Mouse (Mus musculus): Measurements from ENCODE around the gene Prss29. TPM values are rescaled to one million over a fixed set of nuclear protein-coding genes. Genes with fewer than 3 reads are reported as not detected.

Gene Prss29
- polyA plus RNA-seq, 1 experiment, result 2.7 TPM

GRCm38 (mm10) chr17:25293495-25293894 lies 25.0 kb upstream of the Prss29 start:
- WGBS, result 68% methylated on average over 5 of the region's 5 CpGs
- TF ChIP-seq CTCF (IDR thresholded peaks at IDR 0.05; ENCODE audit: borderline replicate concordance, control insufficient read depth, extremely low read depth, insufficient read depth, low read length, poor library complexity) (no peak), POLR2A (IDR thresholded peaks at IDR 0.05; ENCODE audit: control insufficient read depth, extremely low read depth, insufficient read depth, low read length, poor library complexity) (no peak)
- H3K36me3 ChIP-seq (ENCODE audit: control insufficient read depth, insufficient read depth, low read length), result no peaks in the 10 kb centered on the region
- H3K4me3 ChIP-seq (ENCODE audit: control insufficient read depth, insufficient read depth, low read length), result no peak overlapping the region
- no peaks in the 10 kb centered on the region for H3K27me3 ChIP-seq (ENCODE audit: control insufficient read depth, insufficient read depth, low read length)
- H3K4me1 ChIP-seq (replicated peaks; ENCODE audit: control insufficient read depth, insufficient read depth, low read length), result no peaks in the 10 kb centered on the region
- no peak overlapping the region for H3K27ac ChIP-seq (ENCODE audit: control insufficient read depth, insufficient read depth, low read length)
- no peak for DNase-seq

- TF ChIP-seq CTCF (IDR thresholded peaks at IDR 0.05; ENCODE audit: borderline replicate concordance, control insufficient read depth, extremely low read depth, insufficient read depth, low read length, poor library complexity) (no peak), POLR2A (IDR thresholded peaks at IDR 0.05; ENCODE audit: control insufficient read depth, extremely low read depth, insufficient read depth, low read length, poor library complexity) (no peak)
- Histone ChIP-seq H3K27me3 (ENCODE audit: control insufficient read depth, insufficient read depth, low read length) (no peaks in the 10 kb centered on the region), H3K36me3 (ENCODE audit: control insufficient read depth, insufficient read depth, low read length) (no peaks in the 10 kb centered on the region), H3K27ac (ENCODE audit: control insufficient read depth, insufficient read depth, low read length) (no peak overlapping the region), H3K4me3 (ENCODE audit: control insufficient read depth, insufficient read depth, low read length) (no peak overlapping the region), H3K4me1 (replicated peaks; ENCODE audit: control insufficient read depth, insufficient read depth, low read length) (no peaks in the 10 kb centered on the region)
- WGBS, result 82% methylated on average over 1 of the region's 1 CpGs
- DNase-seq, result no peak
These were observed 24.3 kb upstream of the Prss29 start for GRCm38 (mm10) chr17:25294111-25294510.

- H3K4me3 ChIP-seq (ENCODE audit: control insufficient read depth, insufficient read depth, low read length), result no peak within 1 kb of the TSS
- no peak within 1 kb of the TSS for H3K27ac ChIP-seq (ENCODE audit: control insufficient read depth, insufficient read depth, low read length)
- no peaks in the 10 kb centered on the region for H3K4me1 ChIP-seq (replicated peaks; ENCODE audit: control insufficient read depth, insufficient read depth, low read length)
- WGBS, result 89% methylated on average over 5 of the region's 5 CpGs
- DNase-seq, result no peak
- H3K27me3 ChIP-seq (ENCODE audit: control insufficient read depth, insufficient read depth, low read length), result no peaks in the 10 kb centered on the region
- no peak for TF ChIP-seq POLR2A (IDR thresholded peaks at IDR 0.05; ENCODE audit: control insufficient read depth, extremely low read depth, insufficient read depth, low read length, poor library complexity)
- no peaks in the 10 kb centered on the region for H3K36me3 ChIP-seq (ENCODE audit: control insufficient read depth, insufficient read depth, low read length)
These were observed 20.4 kb upstream of the Prss29 start, which contains the start of gene Prss34 for GRCm38 (mm10) chr17:25298094-25298493. Prss34 (plus strand) TSS chr17:25298394.

GRCm38 (mm10) chr17:25308346-25308745 lies 10.1 kb upstream of the Prss29 start, which contains the start of gene Prss28:
Prss28 (plus strand) TSS chr17:25308646.
- TF ChIP-seq POLR2A (IDR thresholded peaks at IDR 0.05; ENCODE audit: control insufficient read depth, extremely low read depth, insufficient read depth, low read length, poor library complexity), result no peak
- no peaks in the 10 kb centered on the region for H3K27me3 ChIP-seq (ENCODE audit: control insufficient read depth, insufficient read depth, low read length)
- H3K4me3 ChIP-seq (ENCODE audit: control insufficient read depth, insufficient read depth, low read length), result no peak within 1 kb of the TSS
- 55% methylated on average over 4 of the region's 4 CpGs for WGBS
- no peaks in the 10 kb centered on the region for H3K4me1 ChIP-seq (replicated peaks; ENCODE audit: control insufficient read depth, insufficient read depth, low read length)
- no peaks in the 10 kb centered on the region for H3K36me3 ChIP-seq (ENCODE audit: control insufficient read depth, insufficient read depth, low read length)
- no peak within 1 kb of the TSS for H3K27ac ChIP-seq (ENCODE audit: control insufficient read depth, insufficient read depth, low read length)
- DNase-seq, result no peak

- DNase-seq, result no peak
- Histone ChIP-seq H3K27ac (ENCODE audit: control insufficient read depth, insufficient read depth, low read length) (no peak overlapping the region), H3K4me1 (replicated peaks; ENCODE audit: control insufficient read depth, insufficient read depth, low read length) (no peaks in the 10 kb centered on the region), H3K4me3 (ENCODE audit: control insufficient read depth, insufficient read depth, low read length) (no peak overlapping the region), H3K27me3 (ENCODE audit: control insufficient read depth, insufficient read depth, low read length) (0 out of 2 replicates have a peak, but pooled peaks cover under 1% of the 10 kb centered on the region), H3K36me3 (ENCODE audit: control insufficient read depth, insufficient read depth, low read length) (no peaks in the 10 kb centered on the region)
- WGBS, result 89% methylated on average over 8 of the region's 8 CpGs
- TF ChIP-seq POLR2A (IDR thresholded peaks at IDR 0.05; ENCODE audit: control insufficient read depth, extremely low read depth, insufficient read depth, low read length, poor library complexity) (no peak), CTCF (IDR thresholded peaks at IDR 0.05; ENCODE audit: borderline replicate concordance, control insufficient read depth, extremely low read depth, insufficient read depth, low read length, poor library complexity) (no peak)
These were observed 2.4 kb downstream of the Prss29 start for GRCm38 (mm10) chr17:25320819-25321218.

- TF ChIP-seq POLR2A (IDR thresholded peaks at IDR 0.05; ENCODE audit: control insufficient read depth, extremely low read depth, insufficient read depth, low read length, poor library complexity) (no peak), CTCF (IDR thresholded peaks at IDR 0.05; ENCODE audit: borderline replicate concordance, control insufficient read depth, extremely low read depth, insufficient read depth, low read length, poor library complexity) (no peak)
- no peak for DNase-seq
- Histone ChIP-seq H3K4me3 (ENCODE audit: control insufficient read depth, insufficient read depth, low read length) (no peak overlapping the region), H3K27ac (ENCODE audit: control insufficient read depth, insufficient read depth, low read length) (no peak overlapping the region), H3K36me3 (ENCODE audit: control insufficient read depth, insufficient read depth, low read length) (no peaks in the 10 kb centered on the region), H3K27me3 (ENCODE audit: control insufficient read depth, insufficient read depth, low read length) (no peaks in the 10 kb centered on the region), H3K4me1 (replicated peaks; ENCODE audit: control insufficient read depth, insufficient read depth, low read length) (no peaks in the 10 kb centered on the region)
- 29% methylated on average over 2 of the region's 2 CpGs for WGBS
These were observed 4.5 kb downstream of the Prss29 start for GRCm38 (mm10) chr17:25322930-25323329.

- Histone ChIP-seq H3K4me3 (ENCODE audit: control insufficient read depth, insufficient read depth, low read length) (no peak overlapping the region), H3K27ac (ENCODE audit: control insufficient read depth, insufficient read depth, low read length) (no peak overlapping the region), H3K4me1 (replicated peaks; ENCODE audit: control insufficient read depth, insufficient read depth, low read length) (no peaks in the 10 kb centered on the region), H3K36me3 (ENCODE audit: control insufficient read depth, insufficient read depth, low read length) (no peaks in the 10 kb centered on the region), H3K27me3 (ENCODE audit: control insufficient read depth, insufficient read depth, low read length) (no peaks in the 10 kb centered on the region)
- TF ChIP-seq POLR2A (IDR thresholded peaks at IDR 0.05; ENCODE audit: control insufficient read depth, extremely low read depth, insufficient read depth, low read length, poor library complexity) (no peak), CTCF (IDR thresholded peaks at IDR 0.05; ENCODE audit: borderline replicate concordance, control insufficient read depth, extremely low read depth, insufficient read depth, low read length, poor library complexity) (no peak)
- 14% methylated on average over 9 of the region's 9 CpGs for WGBS
- no peak for DNase-seq
These were observed 13.9 kb downstream of the Prss29 start for GRCm38 (mm10) chr17:25332321-25332720.

All from thymus, adult 2 months (tissue).